Mouse (Mus musculus) neural tube, embryonic 12.5 days (tissue): ENCODE measurements around the gene Sptbn2. TPM values are rescaled to one million over a fixed set of nuclear protein-coding genes. Genes with fewer than 3 reads are reported as not detected.
"Not testable (repeated sequence)": the region's sequence is repeated elsewhere in the genome, so short reads cannot be mapped to it uniquely, and the experiment has no call there.

Experiments
- ATAC-seq: fragments of 200-750 bp; cut with Nextera tagmentation; 2 replicates; pipeline ENCODE4 v1.8.0; 2017; ENCODE audit warnings: low read depth, mild to moderate bottlenecking, moderate TSS enrichment, moderate library complexity; ENCODE audit not compliant: low FRiP score
- H3K27ac ChIP-seq: fragments of 300-500 bp; sonication (generic); 2 replicates; pipeline ENCODE4 v1.5.1; 2016
- H3K27me3 ChIP-seq: fragments of 300-500 bp; sonication (generic); replicated peaks from 2 replicates; pipeline ENCODE4 v1.6.1; 2016; ENCODE audit warnings: mild to moderate bottlenecking
- H3K36me3 ChIP-seq: fragments of 300-500 bp; sonication (generic); 2 replicates; pipeline ENCODE4 v1.6.1; 2016; ENCODE audit warnings: mild to moderate bottlenecking
- H3K4me1 ChIP-seq: fragments of 300-500 bp; sonication (generic); 2 replicates; pipeline ENCODE4 v1.6.1; 2016
- H3K4me2 ChIP-seq: fragments of 300-500 bp; sonication (generic); replicated peaks from 2 replicates; pipeline ENCODE4 v1.6.1; 2016; ENCODE audit warnings: mild to moderate bottlenecking
- H3K4me3 ChIP-seq: fragments of 300-500 bp; sonication (generic); 2 replicates; pipeline ENCODE4 v1.5.1; 2016
- H3K9ac ChIP-seq: fragments of 300-500 bp; sonication (generic); 2 replicates; pipeline ENCODE4 v1.6.1; 2016; ENCODE audit warnings: mild to moderate bottlenecking
- H3K9me3 ChIP-seq: fragments of 300-500 bp; sonication (generic); 2 replicates; pipeline ENCODE4 v1.6.1; 2016; ENCODE audit warnings: mild to moderate bottlenecking
- WGBS: fragments of 180-500 bp; shearing (Covaris S2); methylation state at CpG from one replicate; pipeline ENCODE4 v1.1.7; 2016; 5-methylcytosine and 5-hydroxymethylcytosine counted together
- polyA plus RNA-seq: library from polyadenylated mRNA; unstranded; fragments of >200 nt; fragmentation: Nextera tagmentation; extraction: Ambion mirVana; gene quantifications from 2 replicates; pipeline ENCODE4 v1.2.1, GENCODE M21; 2016

Gene Sptbn2
- polyA plus RNA-seq, 1 experiment from 2014 or later: 41.8 TPM

GRCm38 (mm10) chr19:4755565-4756192, 44.7 kb downstream of the Sptbn2 start:
- Histone ChIP-seq H3K4me3 (peak overlapping the region; percentile 56), H3K27ac (peak overlapping the region; percentile 71), H3K9ac (peak overlapping the region; percentile 53), H3K4me2 (peak overlapping the region; percentile 64), H3K36me3 (peaks cover 37% of the 10 kb centered on the region), H3K9me3 (no peaks in the 10 kb centered on the region), H3K4me1 (peaks cover 16% of the 10 kb centered on the region), H3K27me3 (no peaks in the 10 kb centered on the region)
- ATAC-seq: peak; percentile 86
- under 1% methylated on average over 10 of the region's 10 CpGs for WGBS

GRCm38 (mm10) chr19:4756193-4756911, 45.4 kb downstream of the Sptbn2 start, which contains the start of gene Rbm4b:
Gene Rbm4b, plus strand, starts transcription at chr19:4756497.
- H3K9me3 ChIP-seq: no peaks in the 10 kb centered on the region
- H3K36me3 ChIP-seq: peaks cover 35% of the 10 kb centered on the region
- H3K27ac ChIP-seq: peak within 1 kb of the TSS; percentile 87
- H3K4me1 ChIP-seq: peaks cover 23% of the 10 kb centered on the region
- H3K9ac ChIP-seq: peak within 1 kb of the TSS; percentile 76
- peak; percentile 96 for ATAC-seq
- WGBS: under 1% methylated on average over 65 of the region's 65 CpGs
- H3K4me3 ChIP-seq: peak within 1 kb of the TSS; percentile 56
- peak within 1 kb of the TSS; percentile 64 for H3K4me2 ChIP-seq
- no peaks in the 10 kb centered on the region for H3K27me3 ChIP-seq

GRCm38 (mm10) chr19:4756921-4757320, 46.0 kb downstream of the Sptbn2 start:
- H3K36me3 ChIP-seq: peaks cover 32% of the 10 kb centered on the region
- WGBS: 4% methylated on average over 9 of the region's 9 CpGs
- no peaks in the 10 kb centered on the region for H3K27me3 ChIP-seq
- peak overlapping the region; percentile 87 for H3K27ac ChIP-seq
- peak overlapping the region; percentile 56 for H3K4me3 ChIP-seq
- peak overlapping the region; percentile 76 for H3K9ac ChIP-seq
- no peaks in the 10 kb centered on the region for H3K9me3 ChIP-seq
- peaks cover 23% of the 10 kb centered on the region for H3K4me1 ChIP-seq
- no peak for ATAC-seq
- peak overlapping the region; percentile 64 for H3K4me2 ChIP-seq

- Histone ChIP-seq H3K4me2 (peak overlapping the region; percentile 12), H3K4me1 (peaks cover 30% of the 10 kb centered on the region), H3K36me3 (peaks cover 57% of the 10 kb centered on the region)
- H3K9me3 ChIP-seq, ATAC-seq, H3K4me3 ChIP-seq, H3K9ac ChIP-seq, H3K27ac ChIP-seq, H3K27me3 ChIP-seq: not testable (repeated sequence)
- 93% methylated on average over 8 of the region's 8 CpGs for WGBS
Measured at GRCm38 (mm10) chr19:4760544-4760943, 49.6 kb downstream of the Sptbn2 start.

- peaks cover 26% of the 10 kb centered on the region for H3K4me1 ChIP-seq
- no peak overlapping the region for H3K4me3 ChIP-seq
- no peaks in the 10 kb centered on the region for H3K27me3 ChIP-seq
- H3K4me2 ChIP-seq: peak overlapping the region; percentile 20; the same call in 1 of the 2 replicates
- no peaks in the 10 kb centered on the region for H3K9me3 ChIP-seq
- no peak for ATAC-seq
- H3K9ac ChIP-seq: no peak overlapping the region
- 73% methylated on average over 1 of the region's 1 CpGs for WGBS
- H3K27ac ChIP-seq: no peak overlapping the region
- peaks cover 71% of the 10 kb centered on the region for H3K36me3 ChIP-seq
Measured at GRCm38 (mm10) chr19:4762876-4763275, 51.9 kb downstream of the Sptbn2 start.

GRCm38 (mm10) chr19:4767507-4768148, 56.7 kb downstream of the Sptbn2 start:
- peaks cover 73% of the 10 kb centered on the region for H3K36me3 ChIP-seq
- H3K9me3 ChIP-seq: no peaks in the 10 kb centered on the region
- no peaks in the 10 kb centered on the region for H3K27me3 ChIP-seq
- 96% methylated on average over 11 of the region's 12 CpGs for WGBS
- H3K9ac ChIP-seq: no peak overlapping the region
- H3K4me2 ChIP-seq: no peak overlapping the region
- peaks cover 7% of the 10 kb centered on the region for H3K4me1 ChIP-seq
- no peak for ATAC-seq
- no peak overlapping the region for H3K27ac ChIP-seq
- no peak overlapping the region for H3K4me3 ChIP-seq

GRCm38 (mm10) chr19:4772785-4773184, 61.8 kb downstream of the Sptbn2 start:
- H3K36me3 ChIP-seq: peaks cover 59% of the 10 kb centered on the region
- H3K27ac ChIP-seq: no peak overlapping the region
- WGBS: 91% methylated on average over 3 of the region's 3 CpGs
- H3K27me3 ChIP-seq: no peaks in the 10 kb centered on the region
- no peaks in the 10 kb centered on the region for H3K9me3 ChIP-seq
- no peak overlapping the region for H3K4me3 ChIP-seq
- no peak overlapping the region for H3K4me2 ChIP-seq
- no peak for ATAC-seq
- no peak overlapping the region for H3K9ac ChIP-seq
- H3K4me1 ChIP-seq: no peaks in the 10 kb centered on the region

- H3K9ac ChIP-seq: no peak overlapping the region
- no peak overlapping the region for H3K4me3 ChIP-seq
- H3K4me1 ChIP-seq: peaks cover 5% of the 10 kb centered on the region; the same call in 1 of the 2 replicates
- 95% methylated on average over 2 of the region's 2 CpGs for whole genome bisulfite sequencing
- no peaks in the 10 kb centered on the region for H3K9me3 ChIP-seq
- no peaks in the 10 kb centered on the region for H3K27me3 ChIP-seq
- no peak for ATAC-seq
- H3K36me3 ChIP-seq: peaks cover 65% of the 10 kb centered on the region
- no peak overlapping the region for H3K27ac ChIP-seq
- H3K4me2 ChIP-seq: no peak overlapping the region
Measured at GRCm38 (mm10) chr19:4782891-4783290, 71.9 kb downstream of the Sptbn2 start.

GRCm38 (mm10) chr19:4785206-4785605, 74.2 kb downstream of the Sptbn2 start:
- Histone ChIP-seq H3K9me3 (no peaks in the 10 kb centered on the region), H3K27ac (no peak overlapping the region), H3K9ac (no peak overlapping the region), H3K27me3 (no peaks in the 10 kb centered on the region), H3K4me3 (no peak overlapping the region), H3K4me1 (peaks cover 13% of the 10 kb centered on the region), H3K36me3 (peaks cover 73% of the 10 kb centered on the region), H3K4me2 (no peak overlapping the region)
- 90% methylated on average over 7 of the region's 7 CpGs for WGBS
- ATAC-seq: no peak

- ATAC-seq: no peak
- peaks cover 77% of the 10 kb centered on the region for H3K36me3 ChIP-seq
- WGBS: 94% methylated on average over 2 of the region's 2 CpGs
Measured at GRCm38 (mm10) chr19:4786313-4786712, 75.3 kb downstream of the Sptbn2 start.

GRCm38 (mm10) chr19:4793281-4793830, 82.4 kb downstream of the Sptbn2 start:
- Histone ChIP-seq H3K4me3 (peak overlapping the region; percentile 78), H3K9me3 (no peaks in the 10 kb centered on the region), H3K36me3 (peaks cover 29% of the 10 kb centered on the region), H3K4me1 (peaks cover 32% of the 10 kb centered on the region), H3K4me2 (peak overlapping the region; percentile 70), H3K27me3 (no peaks in the 10 kb centered on the region), H3K9ac (peak overlapping the region; percentile 67), H3K27ac (peak overlapping the region; percentile 37; the same call in 1 of the 2 replicates)
- ATAC-seq: peak; percentile 70
- WGBS: 3% methylated on average over 16 of the region's 16 CpGs

More at GRCm38 (mm10) chr19:4786313-4786712, 75.3 kb downstream of the Sptbn2 start:
- H3K4me3 ChIP-seq: no peak overlapping the region
- H3K9me3 ChIP-seq: no peaks in the 10 kb centered on the region
- H3K27me3 ChIP-seq: no peaks in the 10 kb centered on the region
- H3K27ac ChIP-seq: no peak overlapping the region
- H3K4me1 ChIP-seq: peaks cover 24% of the 10 kb centered on the region
- H3K4me2 ChIP-seq: no peak overlapping the region
- H3K9ac ChIP-seq: no peak overlapping the region
